Mouse (Mus musculus) ES-E14 (cell line): ENCODE results near the gene Pxt1. TPM values are rescaled to one million over a fixed set of nuclear protein-coding genes. Genes with fewer than 3 reads are reported as not detected.

Experiments used
- DNase-seq: peaks from one replicate; pipeline ENCODE4 v3.0.0-alpha.2; 2013; ENCODE audit warnings: low read depth, low spot score
- H3K27ac ChIP-seq: 2 replicates; pipeline ENCODE4 v1.5.1; 2012; ENCODE audit warnings: low read depth, mild to moderate bottlenecking, low read length, moderate library complexity, mixed read lengths; ENCODE audit not compliant: poor library complexity, insufficient read depth, severe bottlenecking
- H3K36me3 ChIP-seq: 2 replicates; pipeline ENCODE4 v1.6.1; 2012; ENCODE audit warnings: mild to moderate bottlenecking, low read length, moderate library complexity, mixed read lengths; ENCODE audit not compliant: control insufficient read depth, poor library complexity, insufficient read depth, severe bottlenecking
- H3K4me1 ChIP-seq, 2 experiments: fragments of 150-350 bp in 1 of 2; sonication (generic) in 1 of 2; 2 replicates each; pipeline ENCODE4 v1.6.1; 2012; ENCODE audit warnings: low read length in 2 of 2, mild to moderate bottlenecking in 1 of 2, mixed read lengths in 1 of 2; ENCODE audit not compliant: control insufficient read depth in 2 of 2, insufficient read depth in 2 of 2, poor library complexity in 1 of 2
- H3K4me3 ChIP-seq, 2 experiments: fragments of 150-350 bp in 1 of 2; sonication (generic) in 1 of 2; 2 replicates each; pipeline ENCODE4 v1.5.1; 2012; ENCODE audit warnings: low read length in 2 of 2, low read depth in 1 of 2, mild to moderate bottlenecking in 1 of 2, mixed read lengths in 1 of 2; ENCODE audit not compliant: insufficient read depth in 1 of 2, poor library complexity in 1 of 2, severe bottlenecking in 1 of 2
- H3K9ac ChIP-seq: 2 replicates; pipeline ENCODE4 v1.6.1; 2012; ENCODE audit warnings: low read depth, mild to moderate bottlenecking, low read length, mixed read lengths; ENCODE audit not compliant: poor library complexity, insufficient read depth, severe bottlenecking
- H3K9me3 ChIP-seq: fragments of 150-350 bp; sonication (generic); 2 replicates; pipeline ENCODE4 v1.6.1; 2012; ENCODE audit warnings: low read depth, mild to moderate bottlenecking, low read length; ENCODE audit not compliant: control insufficient read depth, insufficient read depth
- CHD2 ChIP-seq: IDR thresholded peaks from 2 replicates; pipeline ENCODE4 v1.6.1; 2014; ENCODE audit warnings: mild to moderate bottlenecking, low read depth, low read length, inconsistent platforms
- HCFC1 ChIP-seq: IDR thresholded peaks from 2 replicates; pipeline ENCODE4 v1.6.1; 2012; ENCODE audit warnings: low read length, inconsistent platforms, borderline replicate concordance; ENCODE audit not compliant: insufficient read depth
- MAFK ChIP-seq: IDR thresholded peaks from 2 replicates; pipeline ENCODE4 v1.6.1; 2014; ENCODE audit warnings: mild to moderate bottlenecking, low read depth, low read length, inconsistent platforms; ENCODE audit not compliant: insufficient read depth
- ZC3H11A ChIP-seq: IDR thresholded peaks from 2 replicates; pipeline ENCODE4 v1.6.1; 2012; ENCODE audit warnings: low read depth, mild to moderate bottlenecking, inconsistent platforms, low read length, borderline replicate concordance
- ZNF384 ChIP-seq: IDR thresholded peaks from 2 replicates; pipeline ENCODE4 v1.6.1; 2012; ENCODE audit warnings: low read depth, low read length, inconsistent platforms
- in situ Hi-C, 2 experiments: fragments of 600-800 bp; cut with MboI; formaldehyde crosslinking; loops; one replicate each; pipeline ENCODE4 v1.15.1; 2025; ENCODE audit warnings: low sequenced_read_pairs in 2 of 2, inconsistent platforms in 1 of 2; ENCODE audit not compliant: unreplicated experiment in 2 of 2
- total RNA-seq: library from RNA; depleted of rRNA; stranded (reverse); fragments of 300-350 nt; gene quantifications from 2 replicates; pipeline ENCODE4 v1.2.3, GENCODE M21; 2012; rRNA removed

Pxt1 gene
- total RNA-seq, 1 experiment, result 0.36 TPM

DNA sequence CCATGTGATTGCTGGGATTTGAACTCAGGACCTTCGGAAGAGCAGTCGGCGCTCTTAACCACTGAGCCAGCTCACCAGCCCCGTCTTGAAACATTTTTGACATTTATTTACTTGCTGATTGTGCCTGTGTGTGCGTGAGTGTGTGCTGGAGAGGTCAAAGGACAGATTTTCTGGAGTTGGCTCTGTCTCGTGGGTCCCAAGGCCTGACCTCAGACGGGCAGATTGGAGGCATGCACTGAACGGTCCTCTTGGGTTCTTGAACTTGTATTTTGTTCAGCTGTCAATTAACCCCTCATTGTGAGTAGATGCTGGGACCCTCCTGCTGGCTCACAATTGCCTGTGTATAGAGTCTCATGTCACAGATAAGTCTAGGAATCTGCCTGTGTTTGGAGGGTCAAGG lies 57.4 kb downstream of the Pxt1 start:
- in situ Hi-C loops, result no loop called here
- 0 out of 2 replicates have a peak, but pooled peaks cover 3% of the 10 kb centered on the region for H3K36me3 ChIP-seq
- no peak overlapping the region for H3K4me3 ChIP-seq
- H3K4me1 ChIP-seq, result peaks cover 2 to 6% of the 10 kb centered on the region in 2 experiments; a peak in 2 of 4 replicates
- DNase-seq, result no peak
- no peak overlapping the region for H3K27ac ChIP-seq
- no peak for TF ChIP-seq HCFC1
- no peak for TF ChIP-seq MAFK
- no peak for TF ChIP-seq CHD2
- no peak for TF ChIP-seq ZNF384
- no peak for TF ChIP-seq ZC3H11A
- no peak overlapping the region for H3K9ac ChIP-seq
- H3K9me3 ChIP-seq, result no peaks in the 10 kb centered on the region

DNA sequence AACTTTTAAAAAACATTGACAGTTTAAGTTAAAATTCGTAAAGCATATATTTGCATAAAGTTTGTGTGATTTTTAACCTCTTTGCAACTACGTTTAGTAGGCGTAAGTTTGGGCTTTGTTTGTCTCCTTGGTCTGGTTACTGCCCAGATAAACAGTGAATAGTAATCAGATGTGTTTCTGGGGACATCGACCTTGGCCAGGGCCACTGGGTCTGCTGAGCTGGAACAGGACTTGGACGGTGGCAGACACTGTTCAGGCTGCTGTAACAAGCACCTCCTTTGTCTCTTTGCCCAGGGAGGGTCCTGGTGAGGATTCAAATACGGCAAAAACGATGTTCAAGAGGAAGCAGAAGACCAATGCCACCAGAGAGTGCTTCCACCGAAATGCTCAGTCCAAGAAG lies 58.4 kb downstream of the Pxt1 start:
- Histone ChIP-seq H3K9ac (no peak overlapping the region), H3K27ac (no peak overlapping the region), H3K4me3 (no peak overlapping the region), H3K36me3 (no peaks in the 10 kb centered on the region), H3K9me3 (no peaks in the 10 kb centered on the region), H3K4me1 (peaks cover 5 to 8% of the 10 kb centered on the region in 2 experiments; a peak in 2 of 4 replicates)
- no peak for TF ChIP-seq ZNF384
- TF ChIP-seq CHD2, result no peak
- TF ChIP-seq ZC3H11A, result no peak
- TF ChIP-seq HCFC1, result no peak
- no peak for TF ChIP-seq MAFK
- DNase-seq, result no peak
- in situ Hi-C loops, result no loop called here

Other genes starting within 250 kb of the Pxt1 start
- 2.5 and 4.1 TPM in 2 replicates for gene AC170998.1, start 217.8 kb downstream of the Pxt1 start, total RNA-seq
- 7.1 and 14.6 TPM in 2 replicates for gene Mapk13, start 174.5 kb downstream of the Pxt1 start, total RNA-seq
- 20.5 and 24.5 TPM in 2 replicates for gene Brpf3, start 142.8 kb downstream of the Pxt1 start, total RNA-seq
- 0.05 and 0.27 TPM in 2 replicates for gene Pnpla1, start 85.4 kb downstream of the Pxt1 start, total RNA-seq
- gene 4930539E08Rik, start 28.5 kb downstream of the Pxt1 start, total RNA-seq, result 1.2 and 1.4 TPM in 2 replicates
- gene Kctd20, start 8.1 kb upstream of the Pxt1 start, total RNA-seq, result 39.6 and 46.9 TPM in 2 replicates
- gene Stk38, start 64.2 kb upstream of the Pxt1 start, total RNA-seq, result 78.0 and 85.7 TPM in 2 replicates
- 317 and 391 TPM in 2 replicates for gene Srsf3, start 88.8 kb upstream of the Pxt1 start, total RNA-seq
- 17.8 and 32.3 TPM in 2 replicates for gene Cdkn1a, start 147.1 kb upstream of the Pxt1 start, total RNA-seq
- gene Rab44, start 170.3 kb upstream of the Pxt1 start, total RNA-seq, result 0.31 and 0.85 TPM in 2 replicates